Mouse (Mus musculus) embryonic facial prominence, embryonic 15.5 days (tissue): ENCODE results near the gene Crhr1. TPM values are rescaled to one million over a fixed set of nuclear protein-coding genes. Genes with fewer than 3 reads are reported as not detected.

ENCODE experiments used
- ATAC-seq: fragments of 200-750 bp; cut with Nextera tagmentation; 2 replicates; pipeline ENCODE4 v1.8.0; 2017; ENCODE audit warnings: low read depth, moderate TSS enrichment; ENCODE audit not compliant: insufficient number of reproducible peaks, low FRiP score, low TSS enrichment
- H3K27ac ChIP-seq: fragments of 300-500 bp; sonication (generic); replicated peaks from 2 replicates; pipeline ENCODE4 v1.5.1; 2015; ENCODE audit warnings: mild to moderate bottlenecking, inconsistent platforms
- H3K27me3 ChIP-seq: fragments of 300-500 bp; sonication (generic); 2 replicates; pipeline ENCODE4 v1.6.1; 2015; ENCODE audit warnings: inconsistent platforms
- H3K36me3 ChIP-seq: fragments of 300-500 bp; sonication (generic); 2 replicates; pipeline ENCODE4 v1.6.1; 2015; ENCODE audit warnings: mild to moderate bottlenecking, inconsistent platforms
- H3K4me1 ChIP-seq: fragments of 300-500 bp; sonication (generic); 2 replicates; pipeline ENCODE4 v1.6.1; 2015; ENCODE audit warnings: inconsistent platforms
- H3K4me2 ChIP-seq: fragments of 300-500 bp; sonication (generic); replicated peaks from 2 replicates; pipeline ENCODE4 v1.6.1; 2015; ENCODE audit warnings: mild to moderate bottlenecking, inconsistent platforms
- H3K4me3 ChIP-seq: fragments of 300-500 bp; sonication (generic); replicated peaks from 2 replicates; pipeline ENCODE4 v1.5.1; 2015; ENCODE audit warnings: mild to moderate bottlenecking, inconsistent platforms
- H3K9ac ChIP-seq: fragments of 300-500 bp; sonication (generic); 2 replicates; pipeline ENCODE4 v1.6.1; 2015; ENCODE audit warnings: inconsistent platforms
- H3K9me3 ChIP-seq: fragments of 300-500 bp; sonication (generic); replicated peaks from 2 replicates; pipeline ENCODE4 v1.6.1; 2016; ENCODE audit warnings: inconsistent platforms
- WGBS: fragments of 180-500 bp; shearing (Covaris S2); methylation state at CpG from one replicate; pipeline ENCODE4 v1.1.7; 2015; 5-methylcytosine and 5-hydroxymethylcytosine counted together
- polyA plus RNA-seq: library from polyadenylated mRNA; unstranded; fragments of >200 nt; fragmentation: Nextera tagmentation; extraction: Ambion mirVana; gene quantifications from 2 replicates; pipeline ENCODE4 v1.2.1, GENCODE M21; 2015

The Crhr1 gene
- polyA plus RNA-seq, 1 experiment from 2014 or later: 0.21 TPM

DNA sequence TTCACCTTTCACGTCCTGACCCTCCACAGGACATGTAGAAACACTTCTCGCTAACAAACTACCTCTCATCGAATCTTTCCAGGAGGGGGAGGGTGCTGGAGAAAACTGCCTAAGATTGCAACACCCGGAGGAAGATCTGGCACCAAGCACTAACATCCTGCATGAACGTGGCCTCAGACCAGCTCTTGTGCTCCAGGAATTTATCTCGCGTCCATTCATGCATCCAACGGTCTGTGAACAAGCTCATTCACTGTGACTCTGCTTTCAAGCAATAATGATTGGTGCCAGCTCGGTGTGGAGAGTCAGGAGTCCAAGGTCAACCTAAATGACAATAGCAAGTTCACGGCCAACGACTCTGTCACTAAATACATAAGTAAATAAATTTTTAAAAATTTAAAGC lies 20.8 kb upstream of the Crhr1 start:
- 70% methylated on average over 11 of the region's 11 CpGs for WGBS
- Histone ChIP-seq H3K4me2 (no peak overlapping the region), H3K36me3 (no peaks in the 10 kb centered on the region), H3K4me3 (no peak overlapping the region), H3K9ac (no peak overlapping the region), H3K9me3 (no peaks in the 10 kb centered on the region), H3K27me3 (no peaks in the 10 kb centered on the region), H3K4me1 (no peaks in the 10 kb centered on the region), H3K27ac (no peak overlapping the region)
- ATAC-seq: no peak

GRCm38 (mm10) chr11:104113699-104114098 lies 19.0 kb upstream of the Crhr1 start:
- no peak overlapping the region for H3K9ac ChIP-seq
- no peak overlapping the region for H3K27ac ChIP-seq
- H3K4me3 ChIP-seq: no peak overlapping the region
- no peaks in the 10 kb centered on the region for H3K27me3 ChIP-seq
- H3K4me1 ChIP-seq: no peaks in the 10 kb centered on the region
- H3K4me2 ChIP-seq: no peak overlapping the region
- WGBS: 75% methylated on average over 6 of the region's 6 CpGs
- no peaks in the 10 kb centered on the region for H3K36me3 ChIP-seq
- no peaks in the 10 kb centered on the region for H3K9me3 ChIP-seq
- ATAC-seq: no peak

- no peak overlapping the region for H3K9ac ChIP-seq
- H3K4me1 ChIP-seq: no peaks in the 10 kb centered on the region
- H3K4me3 ChIP-seq: no peak overlapping the region
- no peaks in the 10 kb centered on the region for H3K9me3 ChIP-seq
- H3K36me3 ChIP-seq: no peaks in the 10 kb centered on the region
- no peaks in the 10 kb centered on the region for H3K27me3 ChIP-seq
- no peak overlapping the region for H3K27ac ChIP-seq
- peak; percentile 68 for ATAC-seq
- 2% methylated on average over 7 of the region's 7 CpGs for WGBS
- no peak overlapping the region for H3K4me2 ChIP-seq
Measured at GRCm38 (mm10) chr11:104114690-104115089, 18.0 kb upstream of the Crhr1 start.

GRCm38 (mm10) chr11:104118356-104118755 lies 14.3 kb upstream of the Crhr1 start:
- H3K27ac ChIP-seq: no peak overlapping the region
- H3K4me3 ChIP-seq: no peak overlapping the region
- H3K9ac ChIP-seq: no peak overlapping the region
- H3K9me3 ChIP-seq: no peaks in the 10 kb centered on the region
- H3K36me3 ChIP-seq: no peaks in the 10 kb centered on the region
- 61% methylated on average over 4 of the region's 4 CpGs for WGBS
- H3K4me1 ChIP-seq: no peaks in the 10 kb centered on the region
- no peak overlapping the region for H3K4me2 ChIP-seq
- H3K27me3 ChIP-seq: no peaks in the 10 kb centered on the region
- no peak for ATAC-seq

- WGBS: 54% methylated on average over 7 of the region's 7 CpGs
- no peak for ATAC-seq
- Histone ChIP-seq H3K9ac (no peak overlapping the region), H3K27me3 (0 out of 2 replicates have a peak, but pooled peaks cover 7% of the 10 kb centered on the region), H3K27ac (no peak overlapping the region), H3K36me3 (no peaks in the 10 kb centered on the region), H3K4me2 (no peak overlapping the region), H3K9me3 (no peaks in the 10 kb centered on the region), H3K4me3 (no peak overlapping the region), H3K4me1 (no peaks in the 10 kb centered on the region)
Measured at GRCm38 (mm10) chr11:104122966-104123365, 9.7 kb upstream of the Crhr1 start.

DNA sequence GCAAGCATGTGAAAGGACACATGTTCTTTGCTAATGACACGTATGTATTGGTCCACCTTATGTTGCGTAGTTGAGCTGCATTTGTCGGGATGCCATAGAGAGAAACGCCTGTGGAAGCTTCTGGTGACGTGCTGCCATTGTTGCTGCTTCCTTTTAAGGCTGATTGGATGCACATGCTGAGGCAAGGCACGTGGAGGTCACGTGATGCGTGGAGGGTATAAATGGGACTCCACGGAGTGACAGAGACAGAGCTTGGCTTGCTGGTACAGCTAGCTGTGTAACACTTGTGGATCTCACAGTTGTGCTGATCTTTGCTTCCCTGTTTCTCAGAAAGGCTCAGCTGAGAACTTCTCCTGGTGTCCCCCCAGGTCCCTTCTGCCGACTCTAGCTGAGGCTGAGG lies 9.2 kb upstream of the Crhr1 start:
- no peak overlapping the region for H3K9ac ChIP-seq
- no peaks in the 10 kb centered on the region for H3K4me1 ChIP-seq
- no peaks in the 10 kb centered on the region for H3K9me3 ChIP-seq
- H3K27me3 ChIP-seq: 0 out of 2 replicates have a peak, but pooled peaks cover 9% of the 10 kb centered on the region
- H3K36me3 ChIP-seq: no peaks in the 10 kb centered on the region
- no peak overlapping the region for H3K4me3 ChIP-seq
- H3K27ac ChIP-seq: no peak overlapping the region
- ATAC-seq: no peak
- H3K4me2 ChIP-seq: no peak overlapping the region
- WGBS: 61% methylated on average over 10 of the region's 10 CpGs

GRCm38 (mm10) chr11:104124582-104124981 lies 8.1 kb upstream of the Crhr1 start:
- Histone ChIP-seq H3K27me3 (peaks cover 16% of the 10 kb centered on the region; the same call in 1 of the 2 replicates), H3K9me3 (no peaks in the 10 kb centered on the region), H3K4me3 (no peak overlapping the region), H3K9ac (no peak overlapping the region), H3K4me1 (no peaks in the 10 kb centered on the region), H3K27ac (no peak overlapping the region), H3K36me3 (no peaks in the 10 kb centered on the region), H3K4me2 (no peak overlapping the region)
- no peak for ATAC-seq
- 71% methylated on average over 3 of the region's 3 CpGs for WGBS

- 84% methylated on average over 5 of the region's 5 CpGs for WGBS
- no peak overlapping the region for H3K4me2 ChIP-seq
- H3K36me3 ChIP-seq: no peaks in the 10 kb centered on the region
- no peak for ATAC-seq
- no peaks in the 10 kb centered on the region for H3K9me3 ChIP-seq
- peaks cover 63% of the 10 kb centered on the region for H3K27me3 ChIP-seq
- no peak overlapping the region for H3K9ac ChIP-seq
- H3K4me3 ChIP-seq: no peak overlapping the region
- H3K4me1 ChIP-seq: peaks cover 25% of the 10 kb centered on the region
- H3K27ac ChIP-seq: no peak overlapping the region
Measured at GRCm38 (mm10) chr11:104129466-104129865, 3.2 kb upstream of the Crhr1 start.

DNA sequence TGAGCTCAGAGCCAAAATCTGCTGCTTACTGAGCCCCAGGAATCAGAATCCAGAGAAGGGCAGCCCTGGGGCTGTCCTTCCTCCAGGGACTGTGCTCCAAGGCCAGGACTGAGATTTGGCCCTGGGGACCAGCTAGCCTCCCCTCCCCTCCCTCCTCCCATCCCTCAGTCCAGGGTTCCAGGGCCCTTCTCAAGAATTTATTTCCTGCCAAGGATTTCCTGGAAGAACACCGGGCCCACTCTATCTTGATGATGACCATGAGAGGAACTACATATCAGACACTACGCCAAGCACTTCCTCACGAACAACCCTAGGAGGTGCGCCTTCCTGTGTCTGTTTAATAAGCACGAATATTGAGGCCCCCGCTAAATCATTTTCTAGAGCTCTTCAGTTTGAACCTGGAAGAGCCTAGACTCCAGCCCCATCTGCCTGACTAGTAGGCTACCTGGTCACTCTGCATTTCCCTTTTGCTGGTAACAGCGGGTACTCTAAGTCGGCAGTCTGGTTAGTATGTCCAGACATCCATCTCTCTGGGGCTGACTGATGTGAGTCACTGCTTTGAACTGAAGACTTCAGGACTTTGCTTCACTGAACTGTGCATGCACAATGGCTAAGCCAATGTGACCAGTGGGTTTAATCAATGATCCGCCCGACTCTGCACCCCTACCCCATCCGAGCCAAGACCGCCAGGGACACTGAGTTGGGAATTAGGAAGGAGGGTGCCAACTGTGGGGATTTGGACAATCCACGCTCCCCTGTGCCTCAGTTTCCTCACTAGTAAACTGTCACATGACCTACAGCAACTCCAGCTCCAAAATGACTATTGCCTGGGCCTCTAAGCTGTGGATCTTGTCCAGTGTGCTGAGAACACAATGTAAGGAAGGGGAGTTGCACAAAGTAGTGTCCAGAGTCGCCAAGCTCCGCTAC lies 1.7 kb upstream of the Crhr1 start:
- no peak overlapping the region for H3K4me2 ChIP-seq
- no peaks in the 10 kb centered on the region for H3K36me3 ChIP-seq
- 69% methylated on average over 15 of the region's 15 CpGs for WGBS
- H3K27me3 ChIP-seq: peaks cover 78% of the 10 kb centered on the region
- ATAC-seq: no peak
- H3K4me1 ChIP-seq: peaks cover 25% of the 10 kb centered on the region
- H3K9ac ChIP-seq: no peak overlapping the region
- no peak overlapping the region for H3K27ac ChIP-seq
- H3K4me3 ChIP-seq: no peak overlapping the region; the same call in 1 of the 2 replicates
- H3K9me3 ChIP-seq: no peaks in the 10 kb centered on the region

- no peak for ATAC-seq
- no peak overlapping the region for H3K27ac ChIP-seq
- H3K9ac ChIP-seq: no peak overlapping the region
- under 1% methylated on average over 21 of the region's 21 CpGs for WGBS
- H3K4me1 ChIP-seq: peaks cover 25% of the 10 kb centered on the region
- H3K9me3 ChIP-seq: no peaks in the 10 kb centered on the region
- H3K4me3 ChIP-seq: peak overlapping the region; percentile 50
- H3K36me3 ChIP-seq: no peaks in the 10 kb centered on the region
- H3K27me3 ChIP-seq: peaks cover 83% of the 10 kb centered on the region
- H3K4me2 ChIP-seq: peak overlapping the region; percentile 96
Measured at GRCm38 (mm10) chr11:104131756-104132155, 899 bp upstream of the Crhr1 start.

GRCm38 (mm10) chr11:104133442-104133983 lies 858 bp downstream of the Crhr1 start:
- Histone ChIP-seq H3K9ac (no peak overlapping the region), H3K4me3 (peak overlapping the region; percentile 50)
- WGBS: under 1% methylated on average over 47 of the region's 47 CpGs

More at GRCm38 (mm10) chr11:104133442-104133983, 858 bp downstream of the Crhr1 start:
- Histone ChIP-seq H3K9me3 (no peaks in the 10 kb centered on the region), H3K36me3 (no peaks in the 10 kb centered on the region), H3K27me3 (peaks cover 89% of the 10 kb centered on the region), H3K4me1 (peaks cover 25% of the 10 kb centered on the region), H3K27ac (no peak overlapping the region), H3K4me2 (peak overlapping the region; percentile 96)
- ATAC-seq: no peak
